Mouse (Mus musculus): Measurements from ENCODE around the gene Foxred2.

Foxred2 gene

GRCm38 (mm10) chr15:77941563-77941962 is 15.0 kb downstream of the Foxred2 start:
- DNase-seq = no peak

- DNase-seq = peak; percentile 57
Measured at GRCm38 (mm10) chr15:77938516-77938915, 18.0 kb downstream of the Foxred2 start.

- no peak for DNase-seq
Measured at GRCm38 (mm10) chr15:77935673-77936375, 20.7 kb downstream of the Foxred2 start.

- no peak for DNase-seq
Measured at GRCm38 (mm10) chr15:77934968-77935367, 21.6 kb downstream of the Foxred2 start.

- peak; percentile 84 for DNase-seq
Measured at GRCm38 (mm10) chr15:77934326-77934725, 22.2 kb downstream of the Foxred2 start.

GRCm38 (mm10) chr15:77933770-77934169 is 22.8 kb downstream of the Foxred2 start:
- DNase-seq = peak; percentile 100

GRCm38 (mm10) chr15:77933222-77933621 is 23.3 kb downstream of the Foxred2 start:
- no peak for DNase-seq

- peak; percentile 23 for DNase-seq
Measured at GRCm38 (mm10) chr15:77931689-77932016, 24.9 kb downstream of the Foxred2 start.

- no peak for DNase-seq
Measured at GRCm38 (mm10) chr15:77930986-77931688, 25.4 kb downstream of the Foxred2 start.

- DNase-seq = peak; percentile 16
Measured at GRCm38 (mm10) chr15:77929804-77930203, 26.7 kb downstream of the Foxred2 start.

- peak; percentile 99 for DNase-seq
Measured at GRCm38 (mm10) chr15:77928673-77929331, 27.7 kb downstream of the Foxred2 start, which contains the start of gene Txn2. TSS of gene Txn2 (minus strand) at chr15:77929006.

GRCm38 (mm10) chr15:77928091-77928490 is 28.4 kb downstream of the Foxred2 start:
- no peak for DNase-seq

GRCm38 (mm10) chr15:77926921-77927320 is 29.6 kb downstream of the Foxred2 start:
- DNase-seq = no peak

GRCm38 (mm10) chr15:77925195-77925594 is 31.3 kb downstream of the Foxred2 start:
- DNase-seq = no peak

GRCm38 (mm10) chr15:77923267-77924035 is 33.1 kb downstream of the Foxred2 start:
- peak; percentile 41 for DNase-seq

- DNase-seq = peak; percentile 91
Measured at GRCm38 (mm10) chr15:77922710-77923109, 33.8 kb downstream of the Foxred2 start.

- no peak for DNase-seq
Measured at GRCm38 (mm10) chr15:77921636-77922035, 34.9 kb downstream of the Foxred2 start.

- DNase-seq = peak; percentile 55
Measured at GRCm38 (mm10) chr15:77920511-77921462, 35.7 kb downstream of the Foxred2 start.

- DNase-seq = peak; percentile 19
Measured at GRCm38 (mm10) chr15:77919441-77919840, 37.1 kb downstream of the Foxred2 start.

GRCm38 (mm10) chr15:77916851-77917544 is 39.5 kb downstream of the Foxred2 start:
- DNase-seq = peak; percentile 97

- no peak for DNase-seq
Measured at GRCm38 (mm10) chr15:77915287-77915686, 41.2 kb downstream of the Foxred2 start.
